Comparison of ENCODE assay signal across 8 mouse cellular contexts in genomic region chr15:97964836-97965187, GRCm38 (mm10). TPM values are rescaled to one million over a fixed set of nuclear protein-coding genes. Genes with fewer than 3 reads are reported as not detected.
A peak's percentile ranks its signal among the peaks of the same experiment; 100 is the strongest.
DNase-seq lines count a peak whose midpoint lies in the region; ATAC-seq and TF ChIP-seq lines count a peak whose summit lies in the region.

No protein-coding gene starts in this region.

- 10% methylated on average over 7 of the region's 7 CpGs for WGBS in forebrain, embryonic 13.5 days
- 40% methylated on average over 7 of the region's 7 CpGs for WGBS in liver, embryonic 14.5 days (ENCODE audit: insufficient replicate concordance)

- peak; percentile 90 for DNase-seq in heart, adult 11 months
- DNase-seq in heart, postnatal 4 days = no peak
- no peak for DNase-seq in ES-E14 (ENCODE audit: low read depth, low spot score)
- no peak for DNase-seq in liver, embryonic 14.5 days (ENCODE audit: low read depth in 3 of 3, low spot score in 3 of 3)
- DNase-seq in layer of hippocampus, adult 9-10 months (ENCODE audit: low spot score) = no peak

- H3K27ac ChIP-seq in ES-E14 (ENCODE audit: insufficient read depth, low read depth, low read length, poor library complexity, severe bottlenecking) = no peak overlapping the region
- no peak overlapping the region; the same call in 1 of the 2 replicates for H3K27ac ChIP-seq in forebrain, embryonic 13.5 days
- H3K27ac ChIP-seq in liver, embryonic 14.5 days = no peak overlapping the region

- peak overlapping the region; percentile 88 for H3K9ac ChIP-seq in ES-E14 (ENCODE audit: insufficient read depth, low read depth, low read length, poor library complexity, severe bottlenecking)
- H3K9ac ChIP-seq in forebrain, embryonic 13.5 days = peak overlapping the region; percentile 74
- no peak overlapping the region for H3K9ac ChIP-seq in liver, embryonic 14.5 days (replicated peaks)

- H3K27me3 ChIP-seq in forebrain, embryonic 13.5 days = no peaks in the 10 kb centered on the region
- H3K27me3 ChIP-seq in liver, embryonic 14.5 days (ENCODE audit: control insufficient read depth, insufficient read depth, low read length) = no peaks in the 10 kb centered on the region

- no peaks in the 10 kb centered on the region for H3K36me3 ChIP-seq in ES-E14 (ENCODE audit: control insufficient read depth, insufficient read depth, low read length, poor library complexity, severe bottlenecking)
- no peaks in the 10 kb centered on the region; the same call in 1 of the 2 replicates for H3K36me3 ChIP-seq in forebrain, embryonic 13.5 days (ENCODE audit: poor library complexity, severe bottlenecking)
- no peaks in the 10 kb centered on the region for H3K36me3 ChIP-seq in liver, embryonic 14.5 days (replicated peaks; ENCODE audit: control insufficient read depth, insufficient read depth, low read depth)

- H3K4me1 ChIP-seq in ES-E14 (ENCODE audit: control insufficient read depth in 2 of 2, insufficient read depth in 2 of 2, low read length in 2 of 2, poor library complexity in 1 of 2) = peaks cover 0 to 3% of the 10 kb centered on the region in 2 experiments; a peak in 1 of 4 replicates
- peaks cover 16% of the 10 kb centered on the region for H3K4me1 ChIP-seq in forebrain, embryonic 13.5 days
- H3K4me1 ChIP-seq in liver, embryonic 14.5 days (replicated peaks; ENCODE audit: control insufficient read depth in 2 of 2, insufficient read depth in 2 of 2, low read length in 1 of 2) = peaks cover 0 to 2% of the 10 kb centered on the region in 2 experiments; a peak in 2 of 4 replicates

- TF ChIP-seq EP300 in liver, embryonic 14.5 days (IDR thresholded peaks at IDR 0.05; ENCODE audit: low read depth) = no peak

- no peak for ATAC-seq in forebrain, embryonic 13.5 days
- no peak for ATAC-seq in liver, embryonic 14.5 days (ENCODE audit: insufficient read depth)
- ATAC-seq in activated CD4-positive, CD25-positive, alpha-beta regulatory T cell, adult 4 months = no peak
- no peak for ATAC-seq in frontal cortex, adult (ENCODE audit: low TSS enrichment)

- peak overlapping the region; percentile 72 for H3K4me2 ChIP-seq in forebrain, embryonic 13.5 days
- H3K4me2 ChIP-seq in liver, embryonic 14.5 days (ENCODE audit: low read depth) = peak overlapping the region; percentile 89

- H3K4me3 ChIP-seq in ES-E14 (ENCODE audit: insufficient read depth in 1 of 2, low read depth in 1 of 2, low read length in 2 of 2, poor library complexity in 1 of 2, severe bottlenecking in 1 of 2) = peak overlapping the region; percentile 69 to 77
- H3K4me3 ChIP-seq in forebrain, embryonic 13.5 days = peak overlapping the region; percentile 55
- H3K4me3 ChIP-seq in liver, embryonic 14.5 days (ENCODE audit: insufficient read depth in 1 of 2, low read depth in 2 of 2, low read length in 2 of 2) = peak overlapping the region; percentile 69 to 78

- no peak for TF ChIP-seq CTCF in liver, embryonic 14.5 days (IDR thresholded peaks at IDR 0.05; ENCODE audit: low read depth)

- in situ Hi-C loops in ES-E14 (cut with MboI; ENCODE audit: low sequenced_read_pairs in 2 of 2, unreplicated experiment in 2 of 2) = no loop called here

- no peaks in the 10 kb centered on the region for H3K9me3 ChIP-seq in ES-E14 (ENCODE audit: control insufficient read depth, insufficient read depth, low read depth, low read length)
- no peaks in the 10 kb centered on the region for H3K9me3 ChIP-seq in forebrain, embryonic 13.5 days (replicated peaks)
- no peaks in the 10 kb centered on the region for H3K9me3 ChIP-seq in liver, embryonic 14.5 days (ENCODE audit: control insufficient read depth, low read length)

TF ChIP-seq in ES-E14, 5 proteins besides CTCF, POLR2A, EP300 and RAD21:
- no peak for TF ChIP-seq CHD2 (IDR thresholded peaks at IDR 0.05; ENCODE audit: low read depth, low read length)
- TF ChIP-seq ZC3H11A (IDR thresholded peaks at IDR 0.05; ENCODE audit: borderline replicate concordance, low read depth, low read length) = no peak
- no peak for TF ChIP-seq MAFK (IDR thresholded peaks at IDR 0.05; ENCODE audit: insufficient read depth, low read depth, low read length)
- no peak for TF ChIP-seq ZNF384 (IDR thresholded peaks at IDR 0.05; ENCODE audit: low read depth, low read length)
- TF ChIP-seq HCFC1 (IDR thresholded peaks at IDR 0.05; ENCODE audit: borderline replicate concordance, insufficient read depth, low read length) = no peak

RNA-seq across cellular contexts. Expression of gene Tmem106c, which starts 0.8 kb away (rescaled TPM):
- total RNA-seq in heart, postnatal 4 days (2021) = 10 to 100 TPM; 20.5 to 20.6 TPM
- 20.2 TPM in 2 replicates for total RNA-seq in ES-E14 (2012; rRNA removed)
- 46.9 and 56.2 TPM in 2 replicates for polyA plus RNA-seq in forebrain, embryonic 13.5 days (2015; fragmentation: Nextera tagmentation; extraction: Ambion mirVana)
- 10.5 and 10.7 TPM in 2 replicates for polyA plus RNA-seq in liver, embryonic 14.5 days (2012; rRNA removed)
- 13.2 and 14.7 TPM in 2 replicates for polyA plus RNA-seq in liver, embryonic 14.5 days (2014; fragmentation: Nextera tagmentation; extraction: Ambion mirVana)
- polyA plus RNA-seq in activated CD4-positive, CD25-positive, alpha-beta regulatory T cell, adult 4 months (2017; shearing (Covaris generic)) = 10 to 100 TPM; 23.5 to 25.5 TPM

RNA-seq across cellular contexts. Expression of gene Col2a1, which starts 39.7 kb away (rescaled TPM):
- total RNA-seq in heart, postnatal 4 days (2021) = 1 to 10 TPM; 1.1 to 1.3 TPM
- 9.5 and 10.9 TPM in 2 replicates for total RNA-seq in ES-E14 (2012; rRNA removed)
- 31.8 and 39.6 TPM in 2 replicates for polyA plus RNA-seq in forebrain, embryonic 13.5 days (2015; fragmentation: Nextera tagmentation; extraction: Ambion mirVana)
- polyA plus RNA-seq in liver, embryonic 14.5 days (2012; rRNA removed) = 0.23 and 0.56 TPM in 2 replicates
- polyA plus RNA-seq in liver, embryonic 14.5 days (2014; fragmentation: Nextera tagmentation; extraction: Ambion mirVana) = 0.04 and 0.13 TPM in 2 replicates
- polyA plus RNA-seq in activated CD4-positive, CD25-positive, alpha-beta regulatory T cell, adult 4 months (2017; shearing (Covaris generic)) = under 1 TPM in 1 of 2 experiments, not detected in 1; 0.25 TPM

RNA-seq across cellular contexts. Expression of gene Vdr, which starts 54.4 kb away (rescaled TPM):
- total RNA-seq in heart, postnatal 4 days (2021) = 1 to 10 TPM; 2.8 to 3.0 TPM
- 0.11 and 0.22 TPM in 2 replicates for total RNA-seq in ES-E14 (2012; rRNA removed)
- 0.05 TPM in 1 of 2 replicates, not detected in the other for polyA plus RNA-seq in forebrain, embryonic 13.5 days (2015; fragmentation: Nextera tagmentation; extraction: Ambion mirVana)
- polyA plus RNA-seq in liver, embryonic 14.5 days (2012; rRNA removed) = 0.08 and 0.11 TPM in 2 replicates
- 0.15 and 0.32 TPM in 2 replicates for polyA plus RNA-seq in liver, embryonic 14.5 days (2014; fragmentation: Nextera tagmentation; extraction: Ambion mirVana)
- 1 to 10 TPM in 1 of 2 experiments, under 1 TPM in 1; 0.71 to 1.8 TPM for polyA plus RNA-seq in activated CD4-positive, CD25-positive, alpha-beta regulatory T cell, adult 4 months (2017; shearing (Covaris generic))

Comparison
In these comparisons a context has a peak if more than half of its experiments do, and no peak if none do; other contexts are left out.
1. RNA of gene Col2a1, which starts 39.7 kb away (polyA plus RNA-seq): 31.8 to 39.6 TPM in forebrain, embryonic 13.5 days; 0.04 to 0.56 TPM in liver, embryonic 14.5 days and 0.25 TPM in activated CD4-positive, CD25-positive, alpha-beta regulatory T cell, adult 4 months; every median in the first group is over 10 times any median in the second.
2. Peak in every context shown above with its lines, with median percentiles within 50 percentile points of each other: H3K4me3 ChIP-seq.